Mouse (Mus musculus): ENCODE results near the gene Nrxn3.

- no peak for TF ChIP-seq POLR2AphosphoS2 (IDR thresholded peaks at IDR 0.05; ENCODE audit: insufficient read length, low read depth)
- TF ChIP-seq TCF12 (IDR thresholded peaks at IDR 0.05; ENCODE audit: insufficient read depth, poor library complexity, severe bottlenecking): no peak
- TF ChIP-seq POLR2A (IDR thresholded peaks at IDR 0.05; ENCODE audit: insufficient read length, low read depth): no peak
- no peak for TF ChIP-seq MAX (IDR thresholded peaks at IDR 0.05; ENCODE audit: low read depth)
- TF ChIP-seq E2F4 (IDR thresholded peaks at IDR 0.05; ENCODE audit: insufficient read depth): no peak
- no peak for TF ChIP-seq CEBPB (IDR thresholded peaks at IDR 0.05; ENCODE audit: insufficient read depth, poor library complexity, severe bottlenecking)
Observed at GRCm38 (mm10) chr12:89106029-89106733, 383.5 kb downstream of the Nrxn3 start.
